Mouse (Mus musculus) kidney, postnatal 14 days (tissue): ENCODE measurements around the gene Rab8b.

Source experiments
- DNase-seq: peaks from one replicate; pipeline ENCODE4 v3.0.0; 2022; ENCODE audit warnings: mixed read lengths

Rab8b gene

DNA sequence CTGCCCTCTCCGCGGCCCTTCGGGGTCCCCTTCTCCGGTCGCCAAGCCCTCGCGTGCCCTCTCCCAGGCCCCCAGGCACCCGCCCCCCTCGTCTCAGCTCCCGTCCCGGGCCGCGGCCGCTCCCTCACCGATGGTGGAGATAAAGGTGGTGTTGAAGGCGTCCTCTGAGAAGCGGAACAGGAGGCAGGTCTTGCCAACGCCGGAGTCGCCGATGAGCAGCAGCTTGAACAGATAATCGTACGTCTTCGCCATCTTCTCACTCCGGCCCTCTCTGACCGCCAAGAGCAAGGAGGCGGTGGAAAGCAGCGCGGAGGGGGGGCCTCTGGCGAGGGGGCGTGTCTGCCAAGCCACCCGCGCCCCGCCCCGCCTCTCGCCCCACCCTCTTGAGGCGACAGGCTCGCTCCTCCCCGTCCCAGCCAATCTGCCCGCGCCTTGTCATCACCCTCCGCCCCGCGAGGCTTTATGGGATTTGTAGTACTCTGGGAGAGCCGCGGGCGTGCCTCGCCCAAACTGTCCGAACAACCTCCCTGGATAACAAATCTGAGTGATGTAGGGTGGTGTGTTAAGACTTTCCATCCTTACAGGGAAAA lies at the start of gene Rab8b:
TSS of gene Rab8b (minus strand) at position 306 of the 590 bp plus-strand sequence.
- peak; percentile 98 for DNase-seq

DNA sequence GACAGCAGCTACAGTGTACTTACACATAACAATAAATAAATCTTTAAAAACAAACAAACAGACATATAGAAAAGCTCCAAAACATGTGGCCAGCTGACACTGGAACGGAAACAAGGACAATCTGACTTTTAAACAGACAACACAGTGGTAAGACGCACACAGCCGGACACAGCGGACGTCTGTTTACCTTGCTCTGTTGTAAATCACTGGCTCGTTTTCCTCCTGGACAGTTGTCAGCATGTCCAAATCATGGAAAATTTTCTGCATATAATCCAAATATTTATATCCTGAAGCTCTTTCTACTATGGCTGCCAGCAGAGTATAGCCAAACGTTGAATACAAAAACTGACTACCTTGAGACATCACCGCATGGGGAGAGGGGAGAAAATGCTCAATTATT lies 48.0 kb upstream of the Rab8b start:
- no peak for DNase-seq

DNA sequence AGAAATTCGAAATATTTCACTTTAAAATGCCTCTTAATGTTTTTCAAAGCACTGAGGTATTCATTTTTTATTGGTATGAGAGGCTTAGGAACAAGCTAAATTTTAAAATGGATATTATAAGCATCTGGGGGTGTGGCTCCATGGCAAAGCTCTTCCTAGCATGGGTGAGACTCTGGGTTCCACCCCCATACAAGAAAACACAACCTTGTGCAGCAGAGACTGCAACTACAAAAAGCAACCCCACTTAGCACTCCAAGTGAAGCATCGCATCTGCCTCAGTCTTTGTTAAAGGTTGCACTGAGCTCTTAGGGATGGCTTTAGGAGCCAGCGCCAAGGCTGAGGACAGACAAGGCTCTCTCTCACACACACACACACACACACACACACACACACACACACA lies 42.0 kb upstream of the Rab8b start:
- no peak for DNase-seq

DNA sequence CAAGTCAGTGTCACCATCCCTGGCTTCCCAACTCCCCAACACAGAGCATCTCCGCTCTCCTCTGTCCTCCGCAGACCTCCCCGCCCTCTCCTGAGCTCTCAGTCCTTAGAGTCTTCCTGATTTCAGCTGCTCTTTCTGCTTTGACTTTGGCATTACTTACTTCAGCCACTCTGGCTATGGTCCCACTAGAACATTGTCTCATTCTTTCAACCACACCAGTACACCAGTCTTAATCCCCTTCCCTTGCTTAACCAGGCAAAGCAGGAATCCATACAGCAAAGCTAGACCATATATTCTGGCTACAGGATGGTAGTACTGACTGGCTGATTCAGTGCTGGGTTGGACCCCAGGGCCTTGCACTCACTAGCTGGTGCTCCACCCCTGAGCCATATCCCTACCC lies 38.0 kb upstream of the Rab8b start:
- no peak for DNase-seq

DNA sequence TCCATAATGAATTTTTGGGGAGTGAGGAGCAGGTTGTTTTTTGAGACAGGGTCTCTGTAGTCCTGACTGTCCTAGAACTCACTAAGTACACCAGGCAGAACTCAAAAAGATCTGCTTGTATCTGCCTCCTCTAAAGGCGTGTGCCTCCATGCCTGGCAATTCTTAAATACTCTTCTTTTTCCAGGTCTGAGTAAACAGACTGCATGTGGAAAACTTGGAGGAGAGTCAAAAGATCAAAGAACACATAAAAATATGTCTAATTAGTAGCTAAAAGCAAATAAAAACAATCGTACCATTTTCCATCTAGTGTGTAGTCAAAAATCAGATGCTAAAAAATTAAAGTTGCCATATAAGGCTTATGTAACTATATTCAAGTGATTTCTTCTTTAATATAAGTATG lies 33.4 kb upstream of the Rab8b start:
- DNase-seq: no peak

DNA sequence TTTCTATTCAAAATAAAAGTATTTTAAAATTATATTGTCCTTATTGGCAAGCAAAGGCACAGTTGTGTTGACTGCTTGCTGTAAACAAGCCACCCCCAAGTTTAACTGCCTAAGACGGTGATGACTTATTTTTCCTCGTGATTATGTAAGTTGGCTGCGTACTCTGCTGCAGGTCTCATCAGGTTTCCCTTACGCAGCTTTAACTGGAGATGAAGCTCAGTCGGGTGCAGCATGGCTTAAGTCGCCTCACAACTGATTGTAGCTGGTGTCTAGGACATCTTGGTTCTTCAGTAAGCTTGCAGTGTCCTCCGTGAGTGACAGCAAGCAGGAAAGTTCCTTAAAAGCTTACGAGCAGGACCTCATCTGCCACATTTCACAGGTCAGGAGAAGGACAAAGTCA lies 32.8 kb upstream of the Rab8b start:
- DNase-seq: no peak

DNA sequence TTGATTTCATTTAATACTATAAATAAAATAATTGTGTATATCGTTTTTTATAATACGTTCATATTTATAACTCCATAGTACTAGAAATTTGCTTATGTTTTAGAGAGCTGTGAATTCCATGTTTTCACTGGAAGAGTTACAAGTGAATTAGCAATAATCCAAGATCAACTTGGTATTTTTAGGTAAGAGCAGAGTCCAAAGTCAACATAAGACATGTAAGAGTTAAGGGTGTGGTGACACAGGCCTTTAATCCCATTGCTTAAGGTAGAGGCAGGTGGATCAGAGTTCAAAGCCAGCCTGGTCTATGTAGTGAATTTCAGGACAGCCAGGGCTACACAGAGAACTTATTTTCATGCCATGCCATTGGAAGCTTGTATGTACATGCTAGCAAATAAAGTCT lies 29.0 kb upstream of the Rab8b start:
- DNase-seq: no peak

DNA sequence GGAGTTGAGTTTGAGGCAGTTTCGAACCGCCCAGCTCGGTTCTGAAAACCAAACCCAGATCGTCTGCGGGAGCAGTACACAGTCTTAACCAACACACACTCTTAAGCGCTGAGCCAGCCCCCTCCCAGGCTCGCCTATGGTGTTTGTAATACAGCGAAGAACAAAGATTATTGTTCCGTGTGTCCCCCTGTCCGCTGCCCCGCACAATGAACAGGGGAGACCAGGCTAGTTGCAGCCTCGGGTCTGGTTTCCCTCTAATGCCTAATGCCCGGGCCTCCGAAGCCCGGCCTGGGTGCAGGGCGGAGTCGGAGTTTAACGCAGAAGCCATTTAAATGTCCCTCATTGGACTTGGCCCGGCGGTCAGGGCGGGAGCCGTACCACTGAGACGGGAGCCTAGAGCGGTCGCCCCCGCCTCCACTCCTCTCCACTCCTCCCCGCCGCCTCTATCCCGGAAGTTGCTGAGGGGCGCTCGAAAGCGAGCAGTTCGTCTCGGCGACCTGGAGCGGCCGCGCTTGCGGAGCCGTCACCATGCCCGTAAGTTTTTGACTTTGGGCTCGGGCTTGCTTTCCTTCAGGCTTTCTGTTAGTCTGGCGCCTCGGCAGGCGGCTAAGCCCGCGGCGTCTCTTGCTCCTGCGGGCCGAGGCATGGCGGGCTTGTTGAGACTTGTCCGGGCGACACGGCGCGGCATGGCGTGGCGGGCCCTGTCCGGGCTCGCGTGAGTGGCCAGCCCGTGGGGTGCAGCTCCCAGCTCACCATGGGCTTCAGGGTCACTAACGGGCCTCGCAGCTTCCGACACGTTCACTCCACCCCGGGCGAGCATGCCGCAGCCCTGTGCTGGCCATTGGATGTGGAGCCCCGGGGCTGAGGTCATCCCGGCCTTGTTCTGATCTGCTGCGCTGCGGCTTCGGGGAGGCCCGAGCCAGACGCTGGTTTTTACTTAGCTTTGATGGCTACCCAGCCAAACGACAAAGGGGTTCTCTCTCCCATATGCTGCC lies 26.5 kb upstream of the Rab8b start, which contains the start of gene Rps27l:
TSS of gene Rps27l (plus strand) at position 440 of the 995 bp plus-strand sequence.
- peak; percentile 97 for DNase-seq

DNA sequence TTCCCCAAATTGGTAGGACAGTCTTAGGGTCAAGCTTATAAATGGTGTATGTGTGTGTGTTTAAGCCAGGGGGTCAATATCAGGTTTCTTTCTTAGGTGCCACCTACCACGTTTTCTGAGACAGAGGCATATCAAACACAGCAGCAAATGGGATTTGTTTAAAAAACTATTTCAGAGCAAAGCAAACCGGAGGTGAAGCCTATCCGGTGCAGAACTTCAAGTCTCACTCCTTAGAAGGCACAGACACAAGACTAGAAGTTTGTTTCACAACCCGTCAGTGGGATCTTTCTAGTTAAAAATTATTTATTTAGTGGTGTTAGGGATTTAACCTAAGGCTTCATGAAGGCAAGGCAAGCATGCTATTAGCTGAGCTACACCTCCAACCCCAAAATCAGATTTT lies 25.7 kb upstream of the Rab8b start:
- no peak for DNase-seq

DNA sequence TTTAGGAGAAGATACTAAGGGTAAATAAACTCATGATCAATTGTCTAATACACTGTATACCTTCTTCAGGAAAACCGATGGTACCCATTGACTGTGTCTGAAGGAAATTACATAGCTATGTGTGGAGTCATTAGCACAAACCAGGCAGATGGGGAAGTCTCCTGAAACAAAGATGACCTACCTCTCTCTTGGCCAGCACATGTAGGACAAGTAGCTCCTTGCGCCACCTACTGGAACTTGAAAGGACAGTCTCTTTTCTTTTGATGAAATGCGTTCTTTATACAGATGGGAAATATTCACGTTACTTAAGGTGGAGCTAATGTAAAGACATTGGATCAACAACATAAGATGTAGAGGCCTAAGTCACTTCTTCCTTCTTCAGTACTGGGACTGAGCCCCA lies 19.3 kb upstream of the Rab8b start:
- peak; percentile 59 for DNase-seq

DNA sequence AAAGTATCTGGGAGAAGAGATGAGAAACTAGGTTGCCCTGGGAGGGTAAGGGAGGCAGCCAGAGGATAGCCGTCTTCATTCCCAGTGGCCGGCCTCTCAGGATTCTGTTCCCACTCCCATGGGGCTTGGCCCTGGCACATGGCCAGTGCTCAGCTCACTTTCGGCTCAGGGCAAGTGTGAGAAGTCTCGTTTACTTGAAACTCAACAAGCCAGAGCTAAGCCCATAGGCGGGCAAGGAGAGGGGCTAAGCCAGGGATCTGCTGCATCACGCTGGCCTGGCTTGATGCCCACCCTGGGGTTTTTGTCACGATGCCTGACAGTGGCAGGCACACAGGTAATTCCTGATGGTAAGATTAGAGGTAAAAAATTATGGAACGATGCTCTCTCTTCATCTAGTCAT lies 18.0 kb upstream of the Rab8b start:
- DNase-seq: peak; percentile 54

DNA sequence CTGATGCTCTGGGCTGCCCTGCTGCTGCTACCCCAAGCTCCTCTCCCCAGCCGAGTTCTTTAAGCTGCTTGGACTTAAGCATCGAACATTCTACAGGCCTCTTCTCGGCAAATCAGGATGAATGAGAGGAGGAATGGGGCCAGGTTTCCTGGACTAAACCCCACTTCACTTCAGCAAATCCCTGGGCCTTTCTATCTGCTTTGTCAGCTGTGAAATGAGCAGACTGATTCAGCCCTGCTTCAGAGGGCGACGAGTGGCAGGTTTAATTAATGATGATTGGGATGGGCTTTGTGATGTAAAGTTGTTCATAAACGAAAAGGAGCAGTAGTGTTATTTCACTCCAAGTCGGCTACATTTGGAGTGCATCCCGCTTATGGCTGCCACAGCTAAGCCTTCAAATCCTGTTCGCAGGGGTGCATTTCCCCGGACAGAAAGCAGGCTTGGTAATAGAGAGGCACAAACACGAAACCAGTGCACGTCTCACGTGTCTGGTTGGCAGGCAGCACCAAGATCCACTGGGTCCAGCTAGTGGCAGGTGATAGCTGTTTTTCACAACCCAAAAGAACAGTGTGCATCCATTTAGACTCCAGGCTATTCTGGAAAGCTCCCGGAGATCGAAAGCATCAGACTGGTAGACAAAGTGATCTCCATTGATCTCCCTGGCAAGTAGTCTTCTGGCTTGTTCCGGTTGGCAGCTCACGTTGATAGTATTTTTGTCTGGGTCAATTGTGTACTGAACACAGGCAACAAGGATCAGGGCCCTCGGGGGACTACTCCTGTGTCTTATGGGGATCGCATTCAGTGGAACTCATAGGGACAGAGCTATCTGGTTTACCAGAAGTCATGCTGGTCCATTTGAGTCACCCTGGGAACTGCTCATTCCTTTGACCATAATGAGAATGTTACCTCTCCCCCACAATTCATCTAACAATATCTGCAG lies 14.7 kb upstream of the Rab8b start:
- DNase-seq: no peak

DNA sequence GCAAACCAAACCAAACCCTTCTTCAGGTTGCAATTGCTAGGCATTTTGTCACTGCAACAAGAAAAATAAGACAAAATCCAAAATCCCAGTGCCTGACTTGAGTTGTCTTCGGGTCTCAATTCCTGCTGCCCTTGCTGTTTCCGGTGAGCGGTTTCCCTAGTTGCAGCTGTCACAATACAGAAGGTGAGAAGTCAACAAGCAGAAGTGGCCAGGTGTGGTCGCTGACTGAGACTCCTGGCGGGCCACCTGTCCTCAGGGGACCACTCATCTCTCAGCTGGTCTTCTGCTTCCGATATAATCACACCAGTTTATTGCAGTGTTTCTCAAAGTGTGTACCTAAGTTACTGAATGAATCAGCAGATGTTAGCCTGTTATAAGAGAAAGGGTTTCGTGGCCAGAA lies 10.9 kb upstream of the Rab8b start:
- no peak for DNase-seq

DNA sequence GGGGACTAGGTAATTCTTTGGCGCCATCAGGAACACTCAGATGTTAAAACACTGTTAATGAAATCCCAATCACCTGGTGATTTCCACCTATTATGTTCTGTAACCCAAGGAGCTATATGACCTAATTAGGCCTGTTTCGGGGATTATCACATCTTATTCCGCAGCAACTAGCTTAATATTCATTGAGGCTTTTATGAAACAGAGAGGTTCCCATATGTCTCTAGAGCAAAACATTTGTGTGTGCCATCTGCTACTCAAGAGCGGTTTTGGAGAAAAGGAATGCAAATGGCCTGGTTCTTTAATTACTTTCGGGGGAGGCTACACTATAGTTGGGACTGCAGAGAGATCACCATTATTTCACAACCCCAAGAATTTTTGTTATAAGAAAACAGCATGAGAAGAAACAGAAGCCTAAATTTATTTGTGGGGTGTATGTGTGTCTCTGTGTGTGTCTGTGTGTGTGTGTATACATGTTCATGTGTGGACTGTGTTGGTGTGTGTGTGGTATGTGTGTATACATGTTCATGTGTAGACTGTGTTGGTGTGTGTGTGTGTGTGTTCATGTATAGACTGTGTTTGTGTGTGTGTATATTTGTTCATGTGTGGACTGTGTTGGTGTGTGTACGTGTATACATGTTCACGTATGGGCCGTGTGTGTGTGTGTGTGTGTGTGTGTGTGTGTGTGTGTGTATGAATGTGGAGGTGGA lies 8.4 kb upstream of the Rab8b start:
- DNase-seq: no peak

DNA sequence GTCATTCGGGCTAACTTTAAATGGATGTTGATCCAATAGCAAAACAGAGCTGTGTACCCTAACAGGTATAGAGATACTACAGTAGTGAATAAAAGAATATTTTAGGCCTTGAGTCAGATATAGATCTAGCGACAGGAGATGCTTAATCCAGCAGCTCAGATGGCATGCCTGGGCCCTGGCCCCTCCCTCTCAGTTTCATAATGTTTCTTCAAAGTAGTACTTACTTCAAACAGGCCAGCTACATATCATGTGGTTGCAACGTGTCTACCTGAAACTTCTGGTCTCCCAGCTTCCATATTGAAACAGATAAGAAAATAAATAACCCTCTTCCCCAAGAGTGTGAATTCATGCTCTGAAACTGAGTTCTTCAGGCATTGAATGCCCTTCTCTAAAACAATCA lies 6.4 kb upstream of the Rab8b start:
- no peak for DNase-seq

DNA sequence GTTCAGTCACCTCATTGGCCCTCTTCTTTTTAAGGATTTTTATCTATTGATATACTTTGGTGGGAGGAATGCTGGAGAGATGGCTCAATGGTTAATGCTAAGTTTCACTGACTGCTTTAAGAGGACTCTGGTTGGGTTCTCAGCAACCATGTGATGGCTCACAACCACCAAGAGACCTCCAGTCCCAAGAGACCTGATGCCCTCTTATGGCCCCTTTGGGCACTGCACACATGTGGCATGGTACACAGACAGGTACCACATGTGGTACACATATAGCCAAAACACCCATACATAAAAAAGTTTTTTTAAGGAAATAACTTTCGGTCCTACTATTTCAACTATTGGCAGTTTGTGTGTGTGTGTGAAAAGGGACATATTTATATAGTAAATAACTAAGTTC lies 2.6 kb upstream of the Rab8b start:
- no peak for DNase-seq

DNA sequence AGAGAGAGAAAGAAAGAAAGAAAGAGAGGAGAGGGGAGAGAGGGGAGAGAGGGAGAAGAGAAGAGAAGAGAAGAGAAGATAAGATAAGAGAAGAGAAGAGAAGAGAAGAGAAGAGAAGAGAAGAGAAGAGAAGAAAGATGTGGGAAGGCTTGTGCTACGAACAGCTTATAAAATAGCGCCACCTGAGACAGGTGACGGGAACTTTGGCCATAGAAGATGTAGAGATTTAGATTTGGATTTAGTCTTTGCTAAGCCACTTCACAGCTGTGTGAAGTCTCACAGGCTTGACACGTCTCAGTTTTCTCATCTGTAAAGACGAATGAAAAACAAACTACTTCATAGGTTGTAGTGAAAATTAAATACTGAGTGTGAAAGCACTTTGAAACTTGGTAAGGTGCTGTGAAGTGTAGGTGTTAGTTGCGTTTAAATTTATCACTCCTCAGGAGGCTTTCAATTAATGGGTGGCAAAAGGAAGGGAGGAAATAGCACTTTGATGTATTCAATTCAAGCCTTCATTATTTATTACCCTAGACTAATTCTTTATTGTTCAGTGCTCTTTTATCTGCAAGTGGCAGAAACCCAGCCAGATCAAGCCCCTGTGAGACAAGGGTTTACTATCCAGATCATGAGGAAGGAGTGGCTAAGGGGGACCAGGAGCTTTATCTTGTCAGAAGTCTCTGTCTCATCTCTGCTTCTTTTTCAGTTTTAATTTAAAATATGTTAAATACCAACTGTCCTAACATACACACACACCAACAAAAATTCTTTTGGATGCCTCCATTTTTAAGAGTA lies 1.2 kb upstream of the Rab8b start:
- no peak for DNase-seq

DNA sequence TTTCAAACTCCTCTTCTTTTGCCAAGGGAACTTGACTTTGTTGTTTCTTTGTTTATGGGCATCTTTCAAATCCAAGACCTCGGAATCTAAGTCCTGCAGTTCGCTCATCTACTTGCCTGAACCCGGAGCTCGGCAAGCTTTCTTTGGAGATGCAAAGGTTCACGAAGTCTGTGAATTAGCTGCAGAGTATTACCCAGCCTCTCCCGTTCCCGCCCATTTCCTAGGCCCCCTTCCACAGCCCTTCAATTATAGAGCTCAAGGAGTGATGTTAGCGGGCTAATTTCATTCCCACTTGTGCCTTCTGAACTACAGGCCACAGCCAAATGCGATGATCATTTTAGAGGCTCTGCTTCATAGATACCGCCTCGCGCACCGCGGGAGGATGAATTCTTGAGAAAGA lies 494 bp upstream of the Rab8b start:
- no peak for DNase-seq

DNA sequence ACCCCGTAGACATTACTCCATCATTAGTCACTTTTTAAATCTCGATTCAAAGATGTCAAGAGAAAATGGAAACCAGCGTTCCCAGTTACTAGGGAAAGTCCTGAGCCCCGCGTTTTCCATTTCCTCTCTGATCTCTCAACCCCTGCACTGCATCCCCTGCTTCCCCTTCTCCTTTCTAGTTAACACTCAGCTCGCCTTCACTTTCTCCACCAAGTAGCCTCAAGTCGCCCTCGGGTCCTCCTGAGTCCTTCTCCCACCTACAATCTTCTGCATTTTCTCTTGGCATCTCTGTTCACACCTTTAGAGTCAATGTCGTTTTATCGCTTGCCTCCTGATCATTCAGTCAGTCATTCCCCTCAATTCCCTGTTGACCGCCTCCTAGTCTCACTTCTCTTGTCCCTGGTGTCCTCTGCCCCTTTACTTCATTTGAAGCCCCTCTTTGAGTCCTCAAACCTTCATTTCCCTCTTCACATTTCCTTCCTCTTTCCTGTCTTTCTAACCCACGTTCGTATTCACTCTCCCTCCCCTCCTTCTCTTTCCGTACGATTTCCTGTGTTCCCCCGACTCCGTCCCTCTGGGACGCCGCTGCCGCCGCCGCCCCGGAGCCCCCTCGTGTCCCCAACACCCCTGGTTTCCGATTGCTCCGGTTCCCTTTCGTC lies 686 bp downstream of the Rab8b start:
- no peak for DNase-seq

DNA sequence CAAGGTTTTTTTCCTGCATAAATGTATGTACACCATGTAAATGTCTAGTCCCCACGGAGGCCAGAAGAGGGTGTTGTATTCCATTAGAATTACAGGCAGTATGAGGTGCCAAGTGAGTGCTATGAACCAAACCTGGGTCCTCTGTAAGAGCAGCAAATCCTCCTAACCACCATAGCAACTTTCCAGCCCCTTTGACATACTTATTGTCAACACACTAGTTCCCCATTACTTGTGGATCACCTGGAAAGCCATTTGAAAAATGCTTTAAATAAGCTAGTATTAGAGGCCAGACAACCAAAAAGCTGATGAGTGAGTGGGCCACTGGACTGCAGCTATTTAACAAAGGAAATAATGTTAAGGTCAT lies 1.6 kb downstream of the Rab8b start:
- DNase-seq: no peak

DNA sequence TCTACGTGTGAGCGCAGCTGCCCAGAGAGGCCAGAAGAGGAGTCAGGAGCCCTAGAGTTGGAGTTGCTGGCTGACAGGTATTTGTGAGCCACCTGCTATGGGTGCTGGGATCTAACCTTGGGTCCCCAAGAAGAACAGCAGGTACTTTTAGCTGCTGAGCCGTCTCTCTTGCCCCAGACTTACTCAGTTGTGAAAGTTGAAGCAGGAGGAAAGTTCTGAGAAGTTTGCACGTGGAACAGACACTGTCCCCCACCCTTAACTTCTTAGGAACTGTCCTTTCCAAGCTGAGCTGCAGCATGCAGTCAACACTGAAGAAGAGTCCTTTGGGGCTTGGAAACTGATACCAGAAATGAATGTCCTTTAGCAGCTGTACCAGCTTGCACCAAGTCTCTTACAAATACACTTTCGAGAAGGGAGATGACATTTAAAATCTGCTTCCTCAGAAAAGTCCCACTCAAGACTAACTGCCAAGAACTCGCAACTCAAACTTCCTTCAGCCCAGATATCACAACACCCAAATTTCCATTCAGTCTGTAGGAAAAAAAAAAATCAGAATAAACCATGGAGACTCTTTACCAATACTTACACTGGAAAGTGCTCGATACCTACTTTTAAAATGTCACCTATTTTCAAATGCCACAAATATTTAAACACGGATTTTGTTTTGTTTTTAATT lies 2.1 kb downstream of the Rab8b start:
- no peak for DNase-seq
